Mouse (Mus musculus) ES-E14 (cell line): ENCODE results near the gene Ola1. TPM values are rescaled to one million over a fixed set of nuclear protein-coding genes. Genes with fewer than 3 reads are reported as not detected.

Source experiments
- DNase-seq: peaks from one replicate; pipeline ENCODE4 v3.0.0-alpha.2; 2013; ENCODE audit warnings: low read depth, low spot score
- H3K27ac ChIP-seq: 2 replicates; pipeline ENCODE4 v1.5.1; 2012; ENCODE audit warnings: low read depth, mild to moderate bottlenecking, low read length, moderate library complexity, mixed read lengths; ENCODE audit not compliant: poor library complexity, insufficient read depth, severe bottlenecking
- H3K36me3 ChIP-seq: 2 replicates; pipeline ENCODE4 v1.6.1; 2012; ENCODE audit warnings: mild to moderate bottlenecking, low read length, moderate library complexity, mixed read lengths; ENCODE audit not compliant: control insufficient read depth, poor library complexity, insufficient read depth, severe bottlenecking
- H3K4me1 ChIP-seq, 2 experiments: fragments of 150-350 bp in 1 of 2; sonication (generic) in 1 of 2; 2 replicates each; pipeline ENCODE4 v1.6.1; 2012; ENCODE audit warnings: low read length in 2 of 2, mild to moderate bottlenecking in 1 of 2, mixed read lengths in 1 of 2; ENCODE audit not compliant: control insufficient read depth in 2 of 2, insufficient read depth in 2 of 2, poor library complexity in 1 of 2
- H3K4me3 ChIP-seq, 2 experiments: fragments of 150-350 bp in 1 of 2; sonication (generic) in 1 of 2; 2 replicates each; pipeline ENCODE4 v1.5.1; 2012; ENCODE audit warnings: low read length in 2 of 2, low read depth in 1 of 2, mild to moderate bottlenecking in 1 of 2, mixed read lengths in 1 of 2; ENCODE audit not compliant: insufficient read depth in 1 of 2, poor library complexity in 1 of 2, severe bottlenecking in 1 of 2
- H3K9ac ChIP-seq: 2 replicates; pipeline ENCODE4 v1.6.1; 2012; ENCODE audit warnings: low read depth, mild to moderate bottlenecking, low read length, mixed read lengths; ENCODE audit not compliant: poor library complexity, insufficient read depth, severe bottlenecking
- H3K9me3 ChIP-seq: fragments of 150-350 bp; sonication (generic); 2 replicates; pipeline ENCODE4 v1.6.1; 2012; ENCODE audit warnings: low read depth, mild to moderate bottlenecking, low read length; ENCODE audit not compliant: control insufficient read depth, insufficient read depth
- CHD2 ChIP-seq: IDR thresholded peaks from 2 replicates; pipeline ENCODE4 v1.6.1; 2014; ENCODE audit warnings: mild to moderate bottlenecking, low read depth, low read length, inconsistent platforms
- HCFC1 ChIP-seq: IDR thresholded peaks from 2 replicates; pipeline ENCODE4 v1.6.1; 2012; ENCODE audit warnings: low read length, inconsistent platforms, borderline replicate concordance; ENCODE audit not compliant: insufficient read depth
- MAFK ChIP-seq: IDR thresholded peaks from 2 replicates; pipeline ENCODE4 v1.6.1; 2014; ENCODE audit warnings: mild to moderate bottlenecking, low read depth, low read length, inconsistent platforms; ENCODE audit not compliant: insufficient read depth
- ZC3H11A ChIP-seq: IDR thresholded peaks from 2 replicates; pipeline ENCODE4 v1.6.1; 2012; ENCODE audit warnings: low read depth, mild to moderate bottlenecking, inconsistent platforms, low read length, borderline replicate concordance
- ZNF384 ChIP-seq: IDR thresholded peaks from 2 replicates; pipeline ENCODE4 v1.6.1; 2012; ENCODE audit warnings: low read depth, low read length, inconsistent platforms
- in situ Hi-C, 2 experiments: fragments of 600-800 bp; cut with MboI; formaldehyde crosslinking; loops; one replicate each; pipeline ENCODE4 v1.15.1; 2025; ENCODE audit warnings: low sequenced_read_pairs in 2 of 2, inconsistent platforms in 1 of 2; ENCODE audit not compliant: unreplicated experiment in 2 of 2
- total RNA-seq: library from RNA; depleted of rRNA; stranded (reverse); fragments of 300-350 nt; gene quantifications from 2 replicates; pipeline ENCODE4 v1.2.3, GENCODE M21; 2012

The Ola1 gene
- total RNA-seq, 1 experiment = 90.5 TPM

GRCm38 (mm10) chr2:73263172-73263765 is 44.5 kb upstream of the Ola1 start:
- no peak for DNase-seq
- peaks cover 0 to 6% of the 10 kb centered on the region in 2 experiments; a peak in 1 of 4 replicates for H3K4me1 ChIP-seq
- H3K4me3 ChIP-seq = peak overlapping the region; percentile 53 to 62
- H3K27ac ChIP-seq = no peak overlapping the region
- H3K9me3 ChIP-seq = no peaks in the 10 kb centered on the region
- H3K9ac ChIP-seq = no peak overlapping the region
- TF ChIP-seq ZNF384 = no peak
- TF ChIP-seq ZC3H11A = no peak
- no peak for TF ChIP-seq MAFK
- no peak for TF ChIP-seq HCFC1
- no peak for TF ChIP-seq CHD2
- in situ Hi-C loops = loop anchor here in 1 of 2 experiments (10.0 kb wide), 1 partner anchor 1718 kb away; the partner anchor contains the start of gene Dlx2
- no peaks in the 10 kb centered on the region for H3K36me3 ChIP-seq

GRCm38 (mm10) chr2:73248701-73249100 is 30.0 kb upstream of the Ola1 start:
- H3K27ac ChIP-seq = no peak overlapping the region
- H3K9me3 ChIP-seq = no peaks in the 10 kb centered on the region
- no peak overlapping the region for H3K9ac ChIP-seq
- no peak for DNase-seq
- in situ Hi-C loops = no loop called here
- no peak for TF ChIP-seq ZC3H11A
- TF ChIP-seq ZNF384 = no peak
- TF ChIP-seq CHD2 = no peak
- TF ChIP-seq HCFC1 = no peak
- no peak for TF ChIP-seq MAFK
- no peaks in the 10 kb centered on the region for H3K36me3 ChIP-seq
- no peaks in the 10 kb centered on the region for H3K4me1 ChIP-seq
- H3K4me3 ChIP-seq = no peak overlapping the region

- H3K9ac ChIP-seq = no peak overlapping the region
- H3K4me3 ChIP-seq = no peak overlapping the region
- no peak overlapping the region for H3K27ac ChIP-seq
- H3K9me3 ChIP-seq = no peaks in the 10 kb centered on the region
- no peaks in the 10 kb centered on the region for H3K4me1 ChIP-seq
- H3K36me3 ChIP-seq = no peaks in the 10 kb centered on the region
- TF ChIP-seq HCFC1 (no peak), MAFK (no peak), CHD2 (no peak), ZNF384 (no peak), ZC3H11A (no peak)
- in situ Hi-C loops = no loop called here
- DNase-seq = no peak
Observed at GRCm38 (mm10) chr2:73241299-73241698, 22.6 kb upstream of the Ola1 start.

DNA sequence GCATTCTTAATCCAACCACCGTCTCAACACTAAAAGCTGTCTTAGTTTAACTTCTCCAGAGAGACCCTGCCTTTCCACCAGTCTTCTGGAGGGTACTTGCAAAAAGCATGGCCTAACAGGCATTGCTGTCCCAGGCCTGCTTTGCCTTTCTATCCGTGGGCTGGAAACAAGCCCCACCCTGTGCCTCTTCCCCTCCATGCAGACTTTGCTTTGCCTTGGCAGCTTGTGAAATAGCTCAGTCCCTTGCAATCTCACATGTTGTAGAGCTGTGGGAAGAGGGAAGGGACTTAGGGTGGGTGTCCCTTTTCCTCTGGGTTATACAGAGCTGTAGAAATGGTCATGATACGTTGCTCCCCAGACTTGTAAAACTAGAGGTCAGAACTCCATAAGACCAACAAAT is 12.4 kb upstream of the Ola1 start:
- TF ChIP-seq ZC3H11A = no peak
- no peak for TF ChIP-seq CHD2
- TF ChIP-seq ZNF384 = no peak
- no peak for TF ChIP-seq MAFK
- TF ChIP-seq HCFC1 = no peak
- no peaks in the 10 kb centered on the region for H3K9me3 ChIP-seq
- H3K9ac ChIP-seq = no peak overlapping the region
- no peak for DNase-seq
- no peaks in the 10 kb centered on the region for H3K36me3 ChIP-seq
- no peaks in the 10 kb centered on the region for H3K4me1 ChIP-seq
- in situ Hi-C loops = no loop called here
- H3K4me3 ChIP-seq = no peak overlapping the region
- H3K27ac ChIP-seq = no peak overlapping the region
